Mouse (Mus musculus) liver, postnatal 0 days (tissue): ENCODE results near the gene Mpzl1.

ENCODE experiments used
- CTCF ChIP-seq: sonication (generic); IDR thresholded peaks from 2 replicates; pipeline ENCODE4 v1.5.1; 2016; ENCODE audit warnings: antibody characterized with exemption, low read depth
- EP300 ChIP-seq: IDR thresholded peaks from 2 replicates; pipeline ENCODE4 v1.6.1; 2016; ENCODE audit warnings: antibody characterized with exemption, low read depth, mild to moderate bottlenecking

DNA sequence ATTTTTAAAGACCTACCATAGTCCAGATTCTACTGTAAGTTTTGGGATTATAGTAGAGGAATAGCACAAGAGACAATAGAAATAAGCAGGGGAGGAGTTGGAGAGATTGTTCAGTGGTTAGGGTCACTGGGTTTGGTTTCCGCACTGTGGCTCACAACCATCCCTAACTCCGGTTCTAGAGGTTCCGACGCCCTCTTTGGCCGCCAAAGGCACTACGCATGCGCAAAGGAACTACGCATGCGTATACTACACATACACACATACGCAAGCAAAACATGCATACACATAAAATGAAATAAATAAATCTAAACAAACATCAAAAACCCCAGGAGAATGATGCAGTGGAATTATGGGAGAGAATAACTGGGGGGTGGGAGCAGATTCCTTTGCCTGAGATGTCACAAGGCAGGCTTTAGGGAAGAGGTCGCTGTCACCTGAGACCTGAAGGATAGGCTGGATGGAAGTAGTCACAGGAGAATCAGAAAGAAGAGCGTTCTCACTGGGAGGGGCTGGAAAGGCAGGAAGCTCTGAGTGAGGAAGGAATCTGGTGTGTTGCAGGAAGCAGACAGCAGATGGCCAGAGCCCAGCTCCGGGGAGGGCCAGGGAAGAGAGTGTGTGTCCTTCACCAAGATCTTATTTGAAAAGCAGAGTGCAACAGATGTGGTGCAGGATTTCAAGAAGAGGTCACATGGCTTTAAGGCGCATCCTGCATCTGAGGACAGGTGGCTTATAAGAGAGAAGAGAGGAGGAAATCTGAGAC lies 19.0 kb upstream of the Mpzl1 start:
- TF ChIP-seq EP300 (no peak), CTCF (no peak)
